21 mouse cellular contexts compared by ENCODE assay signal in the genomic region with DNA sequence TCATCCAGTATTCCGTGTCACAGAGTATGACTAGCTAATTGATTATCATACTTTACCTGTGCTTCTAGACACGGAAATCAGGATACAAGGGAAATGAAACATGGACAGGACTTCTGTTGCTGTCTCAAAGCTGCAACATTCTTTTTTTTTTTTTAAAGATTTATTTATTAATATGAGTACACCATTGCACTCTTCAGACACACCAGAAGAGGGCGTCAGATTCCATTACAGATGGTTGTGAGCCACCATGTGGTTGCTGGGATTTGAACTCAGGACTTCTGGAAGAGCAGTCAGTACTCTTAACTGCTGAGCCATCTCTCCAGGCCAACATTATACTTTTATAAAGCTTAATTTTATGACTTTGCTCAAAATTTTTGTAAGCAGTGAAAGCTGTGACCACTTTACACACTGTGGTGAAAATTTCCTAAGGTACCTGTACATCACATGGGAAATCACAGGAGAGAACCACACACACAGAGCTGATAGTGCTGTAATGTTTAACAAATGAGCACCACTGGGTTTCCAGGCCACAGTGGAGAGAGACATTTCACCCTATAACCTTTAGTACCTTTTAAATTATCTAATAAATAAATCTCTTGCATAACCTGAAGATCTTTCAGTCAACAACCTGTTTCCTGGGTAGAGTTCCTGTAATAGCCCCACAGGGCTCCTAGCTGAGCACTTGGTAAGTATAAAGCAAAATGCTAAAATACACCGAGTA. TPM values are rescaled to one million over a fixed set of nuclear protein-coding genes. Genes with fewer than 3 reads are reported as not detected.
DNase-seq lines count a peak whose midpoint lies in the region; ATAC-seq and TF ChIP-seq lines count a peak whose summit lies in the region.
"Had no signal": no experiment of that assay in that cellular context is flagged by ENCODE, and none has a peak within 500 bp of the region (broad histone marks: within the 10 kb centered on the region; RNA-seq: fewer than 3 reads in every experiment).

No protein-coding gene starts in this region.

- no peak overlapping the region for H3K4me3 ChIP-seq in heart, postnatal 0 days (ENCODE audit: low read depth, low read length)
- no peak overlapping the region for H3K4me3 ChIP-seq in left cerebral cortex, adult 2 months
- no peak overlapping the region for H3K4me3 ChIP-seq in brown adipose tissue, adult 24 weeks (ENCODE audit: insufficient read depth, low read depth, low read length)
- H3K4me3 ChIP-seq: embryonic facial prominence, embryonic 10.5 days; heart, embryonic 15.5 days; hindbrain, embryonic 13.5 days; limb, embryonic 12.5 days; liver, embryonic 15.5 days; midbrain, embryonic 12.5 days; stomach, embryonic 15.5 days had no signal

- no peak for TF ChIP-seq EP300 in heart, postnatal 0 days (IDR thresholded peaks at IDR 0.05; ENCODE audit: low read depth)

- H3K4me1 ChIP-seq in heart, postnatal 0 days (ENCODE audit: control insufficient read depth, insufficient read depth), result peaks cover 6% of the 10 kb centered on the region
- H3K4me1 ChIP-seq in brown adipose tissue, adult 24 weeks (ENCODE audit: control insufficient read depth, insufficient read depth, insufficient read length, low read length), result peaks cover 8% of the 10 kb centered on the region
- H3K4me1 ChIP-seq: embryonic facial prominence, embryonic 10.5 days; hindbrain, embryonic 13.5 days; limb, embryonic 12.5 days; midbrain, embryonic 12.5 days had no signal

- no peak for TF ChIP-seq CTCF in heart, postnatal 0 days (IDR thresholded peaks at IDR 0.05; ENCODE audit: low read depth)
- TF ChIP-seq CTCF in left cerebral cortex, adult 2 months (IDR thresholded peaks at IDR 0.05), result peak; percentile 24
- TF ChIP-seq CTCF in Patski (IDR thresholded peaks at IDR 0.05), result peak; percentile 49

- H3K9ac ChIP-seq in heart, postnatal 0 days (replicated peaks; ENCODE audit: low read depth, low read length), result no peak overlapping the region
- H3K9ac ChIP-seq: heart, embryonic 15.5 days; hindbrain, embryonic 13.5 days; limb, embryonic 12.5 days; liver, embryonic 15.5 days; midbrain, embryonic 12.5 days; stomach, embryonic 15.5 days had no signal

- peak overlapping the region; percentile 35; the same call in 1 of the 2 replicates for H3K27ac ChIP-seq in heart, postnatal 0 days (ENCODE audit: low read depth)
- no peak overlapping the region for H3K27ac ChIP-seq in left cerebral cortex, adult 2 months
- peak overlapping the region; percentile 68 for H3K27ac ChIP-seq in brown adipose tissue, adult 24 weeks (replicated peaks; ENCODE audit: low read depth, low read length)
- H3K27ac ChIP-seq: embryonic facial prominence, embryonic 10.5 days; heart, embryonic 15.5 days; hindbrain, embryonic 13.5 days; limb, embryonic 12.5 days; liver, embryonic 15.5 days; midbrain, embryonic 12.5 days; stomach, embryonic 15.5 days had no signal

- POLR2A ChIA-PET in Patski (lab: Charles Lee), result interaction anchor here (0.9 kb wide), 1 partner anchor 12 kb away, joined by 4 read pairs; no protein-coding TSS in a partner anchor

- CTCF ChIA-PET in Patski (lab: Charles Lee), result interaction anchor here (0.7 to 3.2 kb wide), 12 partner anchors 9 to 174 kb away, joined by 3 to 10 read pairs (median 3); no protein-coding TSS in a partner anchor

- DNase-seq in heart, postnatal 0 days (ENCODE audit: low spot score), result no peak
- no peak for DNase-seq in heart, postnatal 25 days (ENCODE audit: low spot score)
- no peak for DNase-seq in left cerebral cortex, adult 2 months (ENCODE audit: extremely low spot score in 1 of 2, low spot score in 2 of 2)
- no peak for DNase-seq in left cerebral cortex, adult 8-10 months (ENCODE audit: low spot score in 2 of 2)
- no peak for DNase-seq in Patski (ENCODE audit: low read depth, low spot score)
- DNase-seq in adrenal gland, postnatal 4 days (ENCODE audit: low spot score in 2 of 2), result no peak
- DNase-seq: adrenal gland, postnatal 14 days; cerebellum, adult 9-11 months; gastrocnemius, postnatal 36 days; lung, postnatal 10 days; thymus, adult 18-20 months; thymus, postnatal 36 days had no signal

- ATAC-seq in heart, postnatal 0 days (ENCODE audit: insufficient read depth, low read depth), result no peak
- ATAC-seq in Patski, result no peak
- ATAC-seq: forebrain, embryonic 16.5 days had no signal

- intact Hi-C loops in heart, postnatal 25 days (cut with DNase I), result no loop called here
- intact Hi-C loops in left cerebral cortex, adult 2 months (cut with DNase I), result no loop called here

- in situ Hi-C loops in Patski (cut with MboI; ENCODE audit: low pct_unique_long_range_greater_than_20kb), result no loop called here

- H3K27me3 ChIP-seq in heart, postnatal 0 days (ENCODE audit: control insufficient read depth, insufficient read depth, low read length), result no peaks in the 10 kb centered on the region
- H3K27me3 ChIP-seq in Patski, result no peaks in the 10 kb centered on the region
- H3K27me3 ChIP-seq: heart, embryonic 15.5 days; hindbrain, embryonic 13.5 days; limb, embryonic 12.5 days; liver, embryonic 15.5 days; midbrain, embryonic 12.5 days; stomach, embryonic 15.5 days had no signal

- H3K4me2 ChIP-seq in heart, postnatal 0 days (ENCODE audit: low read depth, low read length), result no peak overlapping the region
- H3K4me2 ChIP-seq: heart, embryonic 15.5 days; hindbrain, embryonic 13.5 days; limb, embryonic 12.5 days; liver, embryonic 15.5 days; midbrain, embryonic 12.5 days; stomach, embryonic 15.5 days had no signal

- H3K9me3 ChIP-seq in heart, postnatal 0 days (replicated peaks; ENCODE audit: control insufficient read depth, low read length), result no peaks in the 10 kb centered on the region
- H3K9me3 ChIP-seq: embryonic facial prominence, embryonic 10.5 days; heart, embryonic 15.5 days; hindbrain, embryonic 13.5 days; limb, embryonic 12.5 days; liver, embryonic 15.5 days; midbrain, embryonic 12.5 days; stomach, embryonic 15.5 days had no signal

- 74% methylated on average over 4 of the region's 4 CpGs for WGBS in heart, postnatal 0 days

- H3K36me3 ChIP-seq in heart, postnatal 0 days (replicated peaks; ENCODE audit: control insufficient read depth, insufficient read depth, low read length), result peaks cover 80% of the 10 kb centered on the region

RNA-seq across cellular contexts. Expression of a gene that starts 27.2 kb away (rescaled TPM):
- 2,277 and 2,295 TPM in 2 replicates for total RNA-seq in heart, postnatal 0 days (2014; rRNA removed; ENCODE audit: low replicate concordance)
- polyA plus RNA-seq in heart, postnatal 0 days (2015; fragmentation: Nextera tagmentation; extraction: Ambion mirVana), result 706 and 785 TPM in 2 replicates
- over 10,000 TPM; 10,772 to 12,207 TPM for total RNA-seq in heart, postnatal 25 days (2021)
- total RNA-seq in left cerebral cortex, adult 2 months (2021), result 100 to 1,000 TPM; 670 to 735 TPM
- total RNA-seq in left cerebral cortex, adult 8-10 months (2022), result 100 to 1,000 TPM; 616 to 703 (median 645) TPM
- polyA plus RNA-seq in Patski (2021), result 239 TPM
- polyA plus RNA-seq in brown adipose tissue, adult 24 weeks (2012; ENCODE audit: insufficient read depth, insufficient read length, missing spikeins), result 77.3 and 79.4 TPM in 2 replicates
- 100 to 1,000 TPM; 190 to 196 TPM for total RNA-seq in adrenal gland, postnatal 4 days (2021)

RNA-seq across cellular contexts. Expression of a gene that starts 53.3 kb away (rescaled TPM):
- 30.1 and 38.9 TPM in 2 replicates for total RNA-seq in heart, postnatal 0 days (2014; rRNA removed; ENCODE audit: low replicate concordance)
- 33.1 and 36.9 TPM in 2 replicates for polyA plus RNA-seq in heart, postnatal 0 days (2015; fragmentation: Nextera tagmentation; extraction: Ambion mirVana)
- total RNA-seq in heart, postnatal 25 days (2021), result 10 to 100 TPM; 27.3 to 28.1 TPM
- total RNA-seq in left cerebral cortex, adult 2 months (2021), result 10 to 100 TPM; 28.6 to 29.5 TPM
- 10 to 100 TPM; 33.7 to 38.0 (median 37.2) TPM for total RNA-seq in left cerebral cortex, adult 8-10 months (2022)
- polyA plus RNA-seq in Patski (2021), result 56.1 TPM
- polyA plus RNA-seq in brown adipose tissue, adult 24 weeks (2012; ENCODE audit: insufficient read depth, insufficient read length, missing spikeins), result 16.6 and 17.5 TPM in 2 replicates
- total RNA-seq in adrenal gland, postnatal 4 days (2021), result 10 to 100 TPM; 54.5 to 60.0 TPM
